Mouse (Mus musculus): ENCODE data around the gene Fam229a. TPM values are rescaled to one million over a fixed set of nuclear protein-coding genes. Genes with fewer than 3 reads are reported as not detected.

Fam229a gene
- polyA plus RNA-seq, 1 experiment from 2014 or later: 0.39 TPM

DNA sequence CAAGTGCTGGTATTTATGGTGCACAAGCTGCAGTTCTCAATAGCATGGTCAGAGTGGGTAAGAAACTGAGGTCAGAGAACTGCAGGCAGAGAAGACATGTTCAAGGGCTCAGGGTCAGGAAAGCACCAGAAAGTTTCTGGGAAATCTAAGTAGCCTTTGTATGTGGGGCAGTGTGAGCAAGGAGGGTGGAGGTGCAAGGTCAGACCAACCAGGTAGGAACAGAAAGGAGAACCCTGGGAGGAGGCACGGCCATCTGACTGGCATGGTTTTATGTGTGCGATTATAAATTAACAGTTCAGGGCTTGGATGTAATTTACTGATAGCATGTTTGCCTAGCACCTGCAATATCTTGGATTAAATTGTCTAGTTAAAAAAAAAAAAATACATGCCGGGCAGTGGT, 31.3 kb upstream of the Fam229a start:
- WGBS: 93% methylated on average over 3 of the region's 3 CpGs
- H3K9me3 ChIP-seq (ENCODE audit: control insufficient read depth, low read length): no peaks in the 10 kb centered on the region
- no peak overlapping the region for H3K27ac ChIP-seq (ENCODE audit: low read length)
- no peak overlapping the region for H3K4me3 ChIP-seq (replicated peaks; ENCODE audit: low read length)
- peaks cover 14% of the 10 kb centered on the region for H3K4me1 ChIP-seq (replicated peaks; ENCODE audit: control insufficient read depth, insufficient read depth, low read length)
- no peaks in the 10 kb centered on the region for H3K36me3 ChIP-seq (ENCODE audit: control insufficient read depth, insufficient read depth)
- ATAC-seq: no peak
- H3K4me2 ChIP-seq (ENCODE audit: low read length): no peak overlapping the region
- no peak overlapping the region for H3K9ac ChIP-seq (replicated peaks; ENCODE audit: low read depth, low read length)
- no peaks in the 10 kb centered on the region for H3K27me3 ChIP-seq (replicated peaks; ENCODE audit: control insufficient read depth, insufficient read depth, low read length)

DNA sequence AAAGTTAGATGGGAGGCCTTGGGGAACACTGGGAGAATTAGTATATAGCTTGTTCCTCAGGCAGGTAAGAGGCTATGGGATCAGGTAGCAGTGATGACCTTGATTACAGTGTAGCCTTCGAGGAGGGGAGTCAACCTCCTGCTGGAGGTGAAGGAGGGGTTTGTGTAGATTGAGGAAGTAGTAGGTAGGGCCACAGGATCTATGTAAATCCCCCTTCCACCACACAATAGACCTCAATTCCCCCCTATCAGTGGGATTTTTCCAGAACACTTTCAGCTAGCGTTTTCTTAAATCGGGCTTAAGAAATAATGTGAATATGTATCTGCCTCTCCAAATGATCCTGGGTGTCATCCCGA, 30.2 kb upstream of the Fam229a start:
- peak overlapping the region; percentile 96 for H3K27ac ChIP-seq (ENCODE audit: low read length)
- 0% methylated on average over 4 of the region's 4 CpGs for WGBS
- peak overlapping the region; percentile 79 for H3K9ac ChIP-seq (replicated peaks; ENCODE audit: low read depth, low read length)
- peaks cover 14% of the 10 kb centered on the region for H3K4me1 ChIP-seq (replicated peaks; ENCODE audit: control insufficient read depth, insufficient read depth, low read length)
- peak overlapping the region; percentile 52 for H3K4me2 ChIP-seq (ENCODE audit: low read length)
- ATAC-seq: peak; percentile 11
- no peaks in the 10 kb centered on the region for H3K9me3 ChIP-seq (ENCODE audit: control insufficient read depth, low read length)
- H3K36me3 ChIP-seq (ENCODE audit: control insufficient read depth, insufficient read depth): peaks cover 8% of the 10 kb centered on the region
- H3K27me3 ChIP-seq (replicated peaks; ENCODE audit: control insufficient read depth, insufficient read depth, low read length): no peaks in the 10 kb centered on the region
- H3K4me3 ChIP-seq (replicated peaks; ENCODE audit: low read length): peak overlapping the region; percentile 84

DNA sequence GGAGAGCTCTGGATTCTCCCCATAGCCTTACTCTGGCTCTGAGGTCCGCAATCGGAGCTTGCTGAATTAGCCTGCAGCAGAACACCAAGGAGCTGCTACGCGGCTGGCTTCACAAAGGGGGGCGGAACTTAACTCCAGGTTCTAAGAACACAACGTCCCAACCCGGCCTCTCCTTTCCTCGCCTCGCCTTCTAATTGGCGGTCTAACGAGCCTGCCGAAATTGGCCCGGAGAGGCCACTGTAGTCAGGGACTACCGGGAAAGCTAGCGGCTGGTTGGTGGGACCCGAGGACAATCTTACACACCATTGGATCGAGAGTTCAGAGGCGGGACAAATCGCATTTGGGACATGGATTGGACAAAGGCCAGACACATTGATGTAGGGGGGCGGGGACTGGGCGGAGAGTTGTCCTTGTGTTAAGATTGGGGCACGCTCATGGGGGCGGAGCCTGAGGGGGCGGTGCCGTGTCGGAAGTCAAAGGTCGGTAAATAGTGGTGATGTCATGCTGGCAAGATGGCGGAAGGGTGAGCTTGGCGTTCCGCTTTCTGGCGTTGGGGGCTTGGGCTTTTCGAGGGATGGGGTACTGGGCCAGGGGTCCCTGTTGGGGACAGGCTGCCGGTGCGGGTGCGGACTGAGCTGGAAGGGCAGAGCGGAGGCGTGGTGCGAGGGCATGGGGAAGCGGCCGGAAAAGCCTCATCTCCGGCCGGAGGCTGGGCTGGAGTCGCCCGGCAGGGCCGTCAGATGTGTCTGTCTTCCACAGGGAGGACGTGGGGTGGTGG, 29.6 kb upstream of the Fam229a start, which contains the start of gene Bsdc1:
Bsdc1 (plus strand) TSS at position 399 of the 778 bp plus-strand sequence.
- Histone ChIP-seq H3K36me3 (ENCODE audit: control insufficient read depth, insufficient read depth) (peaks cover 12% of the 10 kb centered on the region), H3K4me1 (replicated peaks; ENCODE audit: control insufficient read depth, insufficient read depth, low read length) (peaks cover 14% of the 10 kb centered on the region), H3K4me3 (replicated peaks; ENCODE audit: low read length) (peak within 1 kb of the TSS; percentile 84), H3K27me3 (replicated peaks; ENCODE audit: control insufficient read depth, insufficient read depth, low read length) (no peaks in the 10 kb centered on the region), H3K4me2 (ENCODE audit: low read length) (peak within 1 kb of the TSS; percentile 89), H3K9ac (replicated peaks; ENCODE audit: low read depth, low read length) (peak within 1 kb of the TSS; percentile 83), H3K9me3 (ENCODE audit: control insufficient read depth, low read length) (no peaks in the 10 kb centered on the region), H3K27ac (ENCODE audit: low read length) (peak within 1 kb of the TSS; percentile 96)
- under 1% methylated on average over 42 of the region's 46 CpGs for WGBS
- ATAC-seq: peak; percentile 99

DNA sequence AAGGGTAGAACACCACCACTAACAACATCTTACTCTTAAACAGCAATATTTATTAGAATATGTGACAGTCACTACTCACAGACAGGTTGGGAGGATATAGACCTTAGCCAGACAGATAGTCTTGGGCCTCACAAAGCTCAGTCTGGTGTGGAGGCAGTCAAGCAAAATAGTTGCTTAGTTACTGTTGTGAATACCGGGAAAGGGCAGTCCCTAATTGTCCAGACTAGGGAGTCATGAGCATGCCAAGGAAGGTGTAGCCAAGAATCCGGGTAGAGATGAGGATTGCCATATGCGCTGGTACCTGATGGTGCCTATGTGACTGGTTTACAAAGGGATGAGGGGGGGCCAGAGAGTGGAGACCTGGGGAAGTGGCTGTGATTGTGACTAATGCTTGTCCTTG, 28.9 kb upstream of the Fam229a start:
- Histone ChIP-seq H3K9me3 (ENCODE audit: control insufficient read depth, low read length) (no peaks in the 10 kb centered on the region), H3K27me3 (replicated peaks; ENCODE audit: control insufficient read depth, insufficient read depth, low read length) (no peaks in the 10 kb centered on the region), H3K9ac (replicated peaks; ENCODE audit: low read depth, low read length) (peak overlapping the region; percentile 83), H3K4me2 (ENCODE audit: low read length) (peak overlapping the region; percentile 89), H3K27ac (ENCODE audit: low read length) (peak overlapping the region; percentile 51), H3K4me3 (replicated peaks; ENCODE audit: low read length) (peak overlapping the region; percentile 84), H3K4me1 (replicated peaks; ENCODE audit: control insufficient read depth, insufficient read depth, low read length) (peaks cover 14% of the 10 kb centered on the region), H3K36me3 (ENCODE audit: control insufficient read depth, insufficient read depth) (peaks cover 15% of the 10 kb centered on the region)
- WGBS: 44% methylated on average over 3 of the region's 3 CpGs
- ATAC-seq: no peak

DNA sequence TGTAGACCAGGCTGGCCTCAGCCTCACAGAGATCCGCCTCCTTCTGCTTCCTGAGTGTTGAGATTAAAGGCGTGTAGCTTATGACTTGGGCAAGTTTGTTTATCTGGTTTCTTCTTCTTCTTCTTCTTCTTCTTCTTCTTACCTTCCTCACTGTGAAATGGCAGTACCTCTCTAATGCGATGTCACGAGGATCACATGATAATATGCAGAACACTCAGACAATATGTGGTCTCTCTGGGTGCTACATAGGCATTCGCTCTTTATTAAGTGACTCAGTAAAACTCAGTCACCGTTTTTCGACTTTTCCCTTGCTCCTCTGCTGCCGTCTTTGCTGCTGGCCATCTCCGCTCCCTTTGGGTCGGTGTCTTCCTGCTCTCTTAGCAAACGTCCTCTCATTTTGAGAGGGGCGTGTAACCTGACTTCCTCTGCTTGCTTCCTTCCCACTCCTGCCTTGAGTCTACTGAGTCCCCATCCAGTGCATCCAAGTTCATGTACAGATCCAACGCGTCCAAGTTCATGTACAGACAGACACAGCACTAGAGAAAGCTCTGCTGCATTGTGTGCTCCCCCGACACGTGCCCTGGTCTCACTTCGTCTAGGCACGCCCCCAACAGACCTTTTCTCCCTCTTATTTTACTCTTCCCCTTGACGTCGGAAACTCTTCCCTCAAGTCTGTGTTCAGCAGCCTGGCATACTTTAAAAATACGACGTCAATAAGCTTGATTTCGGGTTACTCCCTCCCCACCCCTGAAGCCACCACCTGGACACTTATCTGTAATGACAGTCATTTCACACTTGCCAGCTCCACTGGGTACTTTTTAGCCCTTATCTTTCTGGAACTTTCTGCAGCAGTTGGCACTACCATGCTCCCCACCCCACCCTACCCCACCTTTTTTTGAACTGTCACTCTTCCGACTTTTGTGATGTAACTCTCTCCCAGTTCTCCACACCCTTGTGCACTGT, 27.6 kb upstream of the Fam229a start:
- Histone ChIP-seq H3K36me3 (ENCODE audit: control insufficient read depth, insufficient read depth) (peaks cover 19% of the 10 kb centered on the region), H3K27ac (ENCODE audit: low read length) (no peak overlapping the region), H3K4me3 (replicated peaks; ENCODE audit: low read length) (no peak overlapping the region), H3K4me2 (ENCODE audit: low read length) (no peak overlapping the region), H3K27me3 (replicated peaks; ENCODE audit: control insufficient read depth, insufficient read depth, low read length) (no peaks in the 10 kb centered on the region), H3K4me1 (replicated peaks; ENCODE audit: control insufficient read depth, insufficient read depth, low read length) (peaks cover 14% of the 10 kb centered on the region), H3K9ac (replicated peaks; ENCODE audit: low read depth, low read length) (no peak overlapping the region), H3K9me3 (ENCODE audit: control insufficient read depth, low read length) (no peaks in the 10 kb centered on the region)
- 89% methylated on average over 24 of the region's 24 CpGs for WGBS
- ATAC-seq: no peak

DNA sequence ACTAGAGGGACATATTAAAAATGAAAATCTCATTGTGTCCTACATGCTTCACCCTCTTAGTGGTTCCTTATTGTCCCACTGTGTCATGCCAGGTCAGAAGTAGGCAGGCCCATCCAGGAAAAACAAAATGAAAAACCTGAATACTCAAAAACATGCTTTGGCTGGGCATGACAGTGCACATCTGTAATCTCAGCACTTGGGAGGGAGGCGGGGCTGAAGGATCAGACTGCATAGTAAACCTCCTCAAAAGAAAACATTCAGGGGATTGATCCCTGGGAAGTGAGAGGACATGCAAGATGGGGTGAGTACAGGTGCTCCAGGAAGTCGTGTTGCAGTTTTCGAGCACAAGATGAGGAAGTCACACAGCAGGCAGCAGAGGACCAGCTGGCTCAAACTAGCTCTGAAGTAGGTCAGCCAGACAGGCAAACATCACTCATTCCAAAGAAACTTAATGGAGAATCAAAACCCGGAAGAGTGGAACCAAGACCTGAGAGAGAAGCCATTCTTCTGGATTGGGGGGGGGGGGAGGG, 26.6 kb upstream of the Fam229a start:
- no peak overlapping the region for H3K4me3 ChIP-seq (replicated peaks; ENCODE audit: low read length)
- 90% methylated on average over 4 of the region's 4 CpGs for WGBS
- H3K4me1 ChIP-seq (replicated peaks; ENCODE audit: control insufficient read depth, insufficient read depth, low read length): peaks cover 14% of the 10 kb centered on the region
- peaks cover 25% of the 10 kb centered on the region for H3K36me3 ChIP-seq (ENCODE audit: control insufficient read depth, insufficient read depth)
- no peak for ATAC-seq
- no peaks in the 10 kb centered on the region for H3K9me3 ChIP-seq (ENCODE audit: control insufficient read depth, low read length)
- H3K4me2 ChIP-seq (ENCODE audit: low read length): no peak overlapping the region
- H3K27me3 ChIP-seq (replicated peaks; ENCODE audit: control insufficient read depth, insufficient read depth, low read length): no peaks in the 10 kb centered on the region
- H3K27ac ChIP-seq (ENCODE audit: low read length): no peak overlapping the region
- H3K9ac ChIP-seq (replicated peaks; ENCODE audit: low read depth, low read length): no peak overlapping the region

DNA sequence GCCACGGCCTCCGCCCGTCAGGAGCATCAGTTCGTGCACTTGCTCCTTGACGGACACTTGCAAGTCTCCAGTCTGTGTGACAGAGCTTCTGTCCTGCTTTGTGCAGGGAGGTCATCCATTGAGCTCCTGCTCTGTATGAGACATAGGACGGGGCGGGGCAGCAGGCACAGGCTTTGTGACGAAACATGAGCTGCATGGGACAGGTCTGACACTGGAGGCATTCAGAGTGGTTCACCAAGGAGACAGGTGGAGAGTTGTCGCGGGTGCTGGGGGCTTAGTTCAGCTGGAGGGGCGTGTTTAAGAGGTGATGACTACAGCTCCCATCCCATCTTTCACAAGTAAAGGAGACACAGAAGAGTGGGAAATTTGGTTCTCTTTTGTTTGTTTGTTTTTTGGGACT, 14.9 kb upstream of the Fam229a start:
- Histone ChIP-seq H3K36me3 (ENCODE audit: control insufficient read depth, insufficient read depth) (peaks cover 36% of the 10 kb centered on the region), H3K9ac (replicated peaks; ENCODE audit: low read depth, low read length) (no peak overlapping the region), H3K27me3 (replicated peaks; ENCODE audit: control insufficient read depth, insufficient read depth, low read length) (no peaks in the 10 kb centered on the region), H3K27ac (ENCODE audit: low read length) (no peak overlapping the region), H3K4me3 (replicated peaks; ENCODE audit: low read length) (no peak overlapping the region), H3K4me2 (ENCODE audit: low read length) (no peak overlapping the region), H3K4me1 (replicated peaks; ENCODE audit: control insufficient read depth, insufficient read depth, low read length) (no peaks in the 10 kb centered on the region), H3K9me3 (ENCODE audit: control insufficient read depth, low read length) (no peaks in the 10 kb centered on the region)
- no peak for ATAC-seq
- WGBS: 88% methylated on average over 11 of the region's 11 CpGs

DNA sequence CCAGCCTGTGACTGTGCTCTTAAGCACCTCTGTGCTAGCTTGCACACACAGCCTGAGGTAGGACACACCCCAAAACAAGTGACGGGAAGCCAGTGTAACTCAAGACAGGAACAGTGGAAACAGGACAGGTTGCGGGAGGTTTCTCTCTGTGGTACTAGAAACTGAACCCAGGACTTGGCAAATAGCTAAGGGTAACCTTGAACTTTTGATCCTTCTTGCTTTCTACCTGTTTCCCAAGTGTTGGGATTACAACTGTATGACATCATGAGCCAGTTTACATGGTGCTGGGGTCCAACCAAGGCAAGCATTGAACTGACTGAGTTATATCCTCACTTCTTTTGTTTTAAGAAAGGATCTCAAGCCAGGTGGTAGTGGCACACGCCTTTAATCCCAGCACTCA, 11.1 kb upstream of the Fam229a start:
- no peak for ATAC-seq
- no peak overlapping the region for H3K27ac ChIP-seq (ENCODE audit: low read length)
- H3K36me3 ChIP-seq (ENCODE audit: control insufficient read depth, insufficient read depth): peaks cover 33% of the 10 kb centered on the region
- no peaks in the 10 kb centered on the region for H3K27me3 ChIP-seq (replicated peaks; ENCODE audit: control insufficient read depth, insufficient read depth, low read length)
- no peaks in the 10 kb centered on the region for H3K9me3 ChIP-seq (ENCODE audit: control insufficient read depth, low read length)
- H3K4me3 ChIP-seq (replicated peaks; ENCODE audit: low read length): no peak overlapping the region
- no peak overlapping the region for H3K4me2 ChIP-seq (ENCODE audit: low read length)
- no peaks in the 10 kb centered on the region for H3K4me1 ChIP-seq (replicated peaks; ENCODE audit: control insufficient read depth, insufficient read depth, low read length)
- no peak overlapping the region for H3K9ac ChIP-seq (replicated peaks; ENCODE audit: low read depth, low read length)
- 89% methylated on average over 3 of the region's 3 CpGs for WGBS

DNA sequence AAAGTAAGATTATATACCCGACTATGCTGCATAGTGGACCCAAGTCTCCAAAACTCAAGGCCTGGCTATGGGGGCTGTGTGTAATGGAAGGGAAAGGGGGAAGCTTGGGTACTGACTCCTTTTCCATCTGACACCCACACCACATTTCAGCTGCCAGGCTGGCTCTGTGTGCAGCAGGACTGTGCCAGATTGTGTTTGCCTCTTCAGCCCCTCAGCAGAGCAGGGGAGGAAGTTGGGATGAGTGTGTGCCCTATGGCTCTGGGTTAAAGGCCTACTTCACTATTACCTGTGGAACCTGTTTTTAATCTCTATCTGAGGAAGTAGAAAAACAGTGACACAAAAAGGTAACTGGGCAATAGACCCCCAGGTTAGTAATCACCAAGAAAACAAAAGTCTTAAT, 9.9 kb upstream of the Fam229a start:
- H3K9me3 ChIP-seq (ENCODE audit: control insufficient read depth, low read length): no peaks in the 10 kb centered on the region
- H3K36me3 ChIP-seq (ENCODE audit: control insufficient read depth, insufficient read depth): peaks cover 32% of the 10 kb centered on the region
- no peak overlapping the region for H3K9ac ChIP-seq (replicated peaks; ENCODE audit: low read depth, low read length)
- no peak overlapping the region for H3K4me2 ChIP-seq (ENCODE audit: low read length)
- H3K27ac ChIP-seq (ENCODE audit: low read length): no peak overlapping the region
- no peak for ATAC-seq
- WGBS: 91% methylated on average over 1 of the region's 1 CpGs
- no peaks in the 10 kb centered on the region for H3K4me1 ChIP-seq (replicated peaks; ENCODE audit: control insufficient read depth, insufficient read depth, low read length)
- H3K4me3 ChIP-seq (replicated peaks; ENCODE audit: low read length): no peak overlapping the region
- H3K27me3 ChIP-seq (replicated peaks; ENCODE audit: control insufficient read depth, insufficient read depth, low read length): no peaks in the 10 kb centered on the region
